Mouse (Mus musculus) hindbrain, embryonic 11.5 days (tissue): ENCODE data around the gene Ccdc12. TPM values are rescaled to one million over a fixed set of nuclear protein-coding genes. Genes with fewer than 3 reads are reported as not detected.

Source experiments
- ATAC-seq: fragments of 200-750 bp; cut with Nextera tagmentation; 2 replicates; pipeline ENCODE4 v1.8.0; 2017; ENCODE audit warnings: mild to moderate bottlenecking, moderate TSS enrichment, moderate library complexity; ENCODE audit not compliant: low FRiP score
- DNase-seq: peaks from one replicate; pipeline ENCODE4 v3.0.0-alpha.2; 2015; ENCODE audit warnings: low spot score
- H3K27ac ChIP-seq: fragments of 300-500 bp; sonication (generic); 2 replicates; pipeline ENCODE4 v1.5.1; 2014; ENCODE audit warnings: mild to moderate bottlenecking, low read depth, low read length
- H3K27me3 ChIP-seq: fragments of 300-500 bp; sonication (generic); 2 replicates; pipeline ENCODE4 v1.6.1; 2014; ENCODE audit warnings: mild to moderate bottlenecking, low read length, moderate library complexity, mixed read lengths; ENCODE audit not compliant: control insufficient read depth, insufficient read depth
- H3K36me3 ChIP-seq: fragments of 300-500 bp; sonication (generic); 2 replicates; pipeline ENCODE4 v1.6.1; 2014; ENCODE audit warnings: mild to moderate bottlenecking, low read length, moderate library complexity, mixed read lengths; ENCODE audit not compliant: control insufficient read depth, insufficient read depth
- H3K4me1 ChIP-seq: fragments of 300-500 bp; sonication (generic); replicated peaks from 2 replicates; pipeline ENCODE4 v1.6.1; 2014; ENCODE audit warnings: low read length, mixed read lengths; ENCODE audit not compliant: control insufficient read depth, insufficient read depth
- H3K4me2 ChIP-seq: fragments of 300-500 bp; sonication (generic); replicated peaks from 2 replicates; pipeline ENCODE4 v1.6.1; 2014; ENCODE audit warnings: mild to moderate bottlenecking, low read depth, low read length
- H3K4me3 ChIP-seq: fragments of 300-500 bp; sonication (generic); 2 replicates; pipeline ENCODE4 v1.5.1; 2014; ENCODE audit warnings: low read depth, low read length
- H3K9ac ChIP-seq: fragments of 300-500 bp; sonication (generic); 2 replicates; pipeline ENCODE4 v1.6.1; 2014; ENCODE audit warnings: low read depth, low read length
- H3K9me3 ChIP-seq: fragments of 300-500 bp; sonication (generic); 2 replicates; pipeline ENCODE4 v1.6.1; 2016; ENCODE audit warnings: low read length; ENCODE audit not compliant: control insufficient read depth
- WGBS: fragments of 180-500 bp; shearing (Covaris S2); extraction: QIAGEN DNeasy Blood & Tissue Kit; methylation state at CpG from one replicate; pipeline ENCODE4 v1.1.7; 2014; 5-methylcytosine and 5-hydroxymethylcytosine counted together
- polyA plus RNA-seq: library from polyadenylated mRNA; unstranded; fragments of >200 nt; fragmentation: Nextera tagmentation; extraction: Ambion mirVana; gene quantifications from 2 replicates; pipeline ENCODE4 v1.2.1, GENCODE M21; 2014

The Ccdc12 gene
- polyA plus RNA-seq, 1 experiment from 2014 or later = 145 TPM

GRCm38 (mm10) chr9:110652963-110653654, 3.2 kb upstream of the Ccdc12 start:
- no peaks in the 10 kb centered on the region for H3K36me3 ChIP-seq
- H3K4me2 ChIP-seq = peak overlapping the region; percentile 96
- ATAC-seq = no peak
- H3K4me1 ChIP-seq = peaks cover 4% of the 10 kb centered on the region
- DNase-seq = peak; percentile 11
- peaks cover 18% of the 10 kb centered on the region for H3K27me3 ChIP-seq
- H3K4me3 ChIP-seq = peak overlapping the region; percentile 65
- no peak overlapping the region for H3K27ac ChIP-seq
- 25% methylated on average over 14 of the region's 14 CpGs for WGBS
- H3K9me3 ChIP-seq = no peaks in the 10 kb centered on the region
- peak overlapping the region; percentile 57 for H3K9ac ChIP-seq

DNA sequence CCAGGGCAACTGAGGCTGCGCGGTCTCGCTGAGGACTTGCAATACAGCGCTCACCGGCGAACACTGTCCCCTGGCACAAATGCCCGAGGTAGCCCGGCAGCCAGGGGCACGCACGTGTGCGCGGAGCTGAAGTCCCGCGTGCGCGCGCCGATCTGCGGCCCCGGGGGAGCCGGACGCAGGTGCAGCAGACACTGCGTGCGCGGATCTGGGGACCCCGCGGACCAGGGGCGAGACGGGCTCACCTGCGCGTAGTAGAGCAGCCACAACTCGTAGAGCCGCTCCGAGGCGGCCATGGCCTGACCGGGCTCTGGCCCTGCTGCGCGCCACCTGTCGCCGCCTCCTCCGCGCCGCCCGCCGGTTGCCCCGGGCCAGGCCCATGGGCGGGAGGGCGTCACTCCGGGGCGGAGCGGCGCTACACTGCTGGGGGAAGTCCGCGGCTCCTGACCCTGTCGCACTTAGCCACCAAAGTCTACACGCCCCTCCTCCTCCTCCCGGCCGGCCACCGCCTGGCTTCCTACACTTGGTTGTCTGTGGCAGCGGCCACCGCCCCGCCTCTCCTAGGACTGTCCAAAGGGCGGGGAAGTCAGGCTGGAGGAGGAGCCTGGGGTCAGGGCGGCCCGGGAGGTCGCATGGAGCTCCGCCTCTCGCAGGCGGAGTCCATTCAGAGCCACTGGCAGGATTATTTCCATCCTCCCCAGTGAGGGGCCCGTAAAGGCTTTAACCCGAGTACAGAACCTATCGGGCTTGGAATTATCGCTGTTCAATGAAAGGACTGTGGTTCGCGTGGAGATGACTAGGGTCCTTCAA, 2.4 kb upstream of the Ccdc12 start, which contains the start of gene Nbeal2:
Gene Nbeal2, minus strand, starts transcription at position 507 of the 807 bp plus-strand sequence.
- peaks cover 4% of the 10 kb centered on the region for H3K4me1 ChIP-seq
- ATAC-seq = peak; percentile 74
- under 1% methylated on average over 66 of the region's 75 CpGs for WGBS
- peaks cover 18% of the 10 kb centered on the region for H3K27me3 ChIP-seq
- H3K36me3 ChIP-seq = no peaks in the 10 kb centered on the region
- peak within 1 kb of the TSS; percentile 65 for H3K4me3 ChIP-seq
- H3K9ac ChIP-seq = peak within 1 kb of the TSS; percentile 57
- DNase-seq = peak; percentile 86
- no peak within 1 kb of the TSS for H3K27ac ChIP-seq
- no peaks in the 10 kb centered on the region for H3K9me3 ChIP-seq
- H3K4me2 ChIP-seq = peak within 1 kb of the TSS; percentile 96

DNA sequence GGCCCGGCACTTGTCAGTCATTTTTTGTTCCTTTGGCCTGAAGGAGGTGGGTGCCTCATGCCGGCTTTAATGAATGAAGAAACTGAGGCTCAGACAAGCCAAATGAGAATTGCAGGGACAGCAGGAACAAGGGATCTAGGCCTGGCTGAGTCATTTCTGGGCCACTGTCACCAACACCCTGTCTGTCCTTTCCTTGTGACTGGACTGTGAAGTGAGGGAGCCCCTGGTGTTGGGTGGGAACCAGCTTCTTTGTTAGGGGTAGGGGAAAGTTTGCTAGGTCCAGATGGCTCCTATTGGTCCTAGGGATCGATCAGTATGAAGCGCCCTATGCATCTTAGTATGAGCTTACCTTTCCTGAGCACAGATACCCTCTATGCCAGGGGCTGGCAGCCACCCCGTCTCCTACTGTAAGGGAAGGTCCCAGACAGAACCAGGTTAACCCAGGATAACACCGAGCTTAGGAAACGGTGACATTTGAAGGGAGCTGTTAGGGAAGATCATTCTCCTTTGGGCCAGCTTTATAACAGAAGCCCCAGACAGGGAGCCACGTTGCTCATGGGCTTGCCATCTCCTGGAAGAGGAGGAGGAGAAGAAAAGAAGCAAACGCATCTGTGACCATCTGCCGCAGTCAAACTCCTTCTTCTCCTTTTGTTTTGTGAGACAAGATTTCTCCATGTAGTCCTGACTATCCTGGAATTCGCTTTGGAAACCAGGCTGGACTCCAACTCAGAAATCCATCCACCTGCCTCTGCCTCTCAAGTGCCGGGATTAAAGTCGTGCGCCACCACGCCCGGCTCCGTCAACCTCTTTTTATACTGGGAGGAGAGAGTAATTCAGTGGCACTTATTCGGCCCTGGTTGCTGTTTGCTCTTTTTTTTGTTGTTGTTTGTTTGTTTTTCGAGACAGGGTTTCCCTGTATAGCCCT, 1.3 kb upstream of the Ccdc12 start:
- Histone ChIP-seq H3K27ac (no peak overlapping the region), H3K4me2 (peak overlapping the region; percentile 96), H3K27me3 (peaks cover 18% of the 10 kb centered on the region), H3K36me3 (no peaks in the 10 kb centered on the region), H3K4me1 (peaks cover 4% of the 10 kb centered on the region), H3K4me3 (peak overlapping the region; percentile 65; the same call in 1 of the 2 replicates), H3K9me3 (no peaks in the 10 kb centered on the region), H3K9ac (0 out of 2 replicates have a peak overlapping the region, but pooled peaks have one; percentile 57)
- DNase-seq (no peak), ATAC-seq (no peak)
- 85% methylated on average over 19 of the region's 19 CpGs for WGBS

GRCm38 (mm10) chr9:110655651-110656007, 674 bp upstream of the Ccdc12 start:
- H3K9me3 ChIP-seq = no peaks in the 10 kb centered on the region
- H3K9ac ChIP-seq = peak overlapping the region; percentile 29; the same call in 1 of the 2 replicates
- H3K36me3 ChIP-seq = no peaks in the 10 kb centered on the region
- WGBS = 81% methylated on average over 10 of the region's 10 CpGs
- H3K27ac ChIP-seq = peak overlapping the region; percentile 44; the same call in 1 of the 2 replicates
- peaks cover 18% of the 10 kb centered on the region for H3K27me3 ChIP-seq
- H3K4me3 ChIP-seq = peak overlapping the region; percentile 51
- no peak for ATAC-seq
- no peak for DNase-seq
- peak overlapping the region; percentile 57 for H3K4me2 ChIP-seq
- H3K4me1 ChIP-seq = peaks cover 4% of the 10 kb centered on the region

DNA sequence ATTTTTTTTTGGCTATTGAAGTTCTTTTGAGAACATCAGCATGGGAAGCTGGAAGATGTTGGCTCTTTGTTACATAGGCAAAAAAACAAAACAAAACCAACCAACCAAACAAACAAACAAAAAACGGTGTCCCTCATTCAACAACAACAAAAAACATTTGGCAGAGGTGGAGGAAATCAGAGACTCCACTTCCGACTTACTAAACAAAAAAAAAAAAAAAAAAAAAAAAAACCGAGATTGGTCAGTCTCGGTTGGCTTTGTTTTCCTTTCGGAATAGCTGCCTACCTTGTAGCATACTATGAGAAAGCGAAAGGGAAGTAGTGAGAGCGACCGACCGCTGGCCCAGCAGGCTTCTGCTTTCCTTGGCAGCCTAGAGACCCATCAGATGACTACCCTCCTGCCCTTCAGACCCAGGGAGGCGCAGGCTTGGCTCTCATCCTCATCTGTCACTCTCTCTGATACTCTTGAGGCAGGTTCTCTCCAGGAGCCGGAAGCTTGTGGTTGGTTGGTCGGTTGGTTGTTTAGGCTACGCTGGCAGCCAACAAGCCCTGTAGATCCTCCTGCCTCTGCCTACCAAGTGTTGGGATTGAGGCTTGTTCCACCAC, 1.3 kb downstream of the Ccdc12 start:
- H3K4me3 ChIP-seq = peak overlapping the region; percentile 51
- WGBS = 83% methylated on average over 13 of the region's 13 CpGs
- no peak for DNase-seq
- H3K27ac ChIP-seq = no peak overlapping the region
- peaks cover 9% of the 10 kb centered on the region for H3K27me3 ChIP-seq
- no peaks in the 10 kb centered on the region for H3K9me3 ChIP-seq
- H3K36me3 ChIP-seq = no peaks in the 10 kb centered on the region
- ATAC-seq = no peak
- H3K4me2 ChIP-seq = peak overlapping the region; percentile 38
- H3K9ac ChIP-seq = no peak overlapping the region; the same call in 1 of the 2 replicates
- H3K4me1 ChIP-seq = peaks cover 4% of the 10 kb centered on the region

DNA sequence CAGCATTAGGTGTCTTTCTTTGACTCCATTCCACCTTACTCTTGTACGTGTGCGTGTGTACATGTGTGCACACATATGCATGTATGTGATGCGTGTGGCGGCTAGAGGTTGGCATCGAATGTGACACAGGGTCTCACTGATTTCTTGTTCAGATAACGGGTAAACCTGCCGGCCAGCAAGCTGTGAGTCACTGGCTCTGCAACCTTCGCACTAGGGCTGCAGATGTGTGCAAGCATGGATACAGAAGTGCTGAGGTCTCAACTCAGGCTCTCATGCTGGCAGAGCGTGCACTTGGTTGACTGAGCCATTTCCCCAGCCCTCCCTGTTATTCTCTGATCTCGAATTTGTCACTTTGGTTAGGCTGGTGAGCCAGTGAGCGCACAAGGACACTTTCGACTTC, 3.2 kb downstream of the Ccdc12 start:
- ATAC-seq = no peak
- H3K36me3 ChIP-seq = no peaks in the 10 kb centered on the region
- no peaks in the 10 kb centered on the region for H3K9me3 ChIP-seq
- H3K4me3 ChIP-seq = no peak overlapping the region
- H3K27ac ChIP-seq = no peak overlapping the region
- 94% methylated on average over 12 of the region's 12 CpGs for WGBS
- peaks cover 3% of the 10 kb centered on the region; the same call in 1 of the 2 replicates for H3K4me1 ChIP-seq
- no peak overlapping the region for H3K4me2 ChIP-seq
- no peak for DNase-seq
- H3K27me3 ChIP-seq = no peaks in the 10 kb centered on the region
- H3K9ac ChIP-seq = no peak overlapping the region

DNA sequence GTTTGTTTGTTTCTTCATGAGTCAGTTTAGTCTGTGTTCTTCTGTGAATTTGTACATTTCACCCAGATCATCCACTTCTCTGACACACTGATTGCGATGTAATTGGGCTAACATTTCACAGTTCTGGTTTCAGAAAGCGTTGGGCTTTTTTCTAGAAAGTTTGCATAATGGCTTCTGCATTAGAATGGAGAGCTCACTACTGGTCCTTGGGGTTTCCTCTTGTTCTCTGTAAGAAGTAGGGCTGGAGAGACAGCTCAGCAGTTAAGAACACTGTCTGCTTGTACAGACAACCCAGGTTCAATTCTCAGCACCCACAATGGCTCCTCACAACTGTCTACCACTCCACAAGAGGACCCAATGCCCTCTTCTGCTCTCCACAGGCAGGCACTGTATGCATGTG, 3.9 kb downstream of the Ccdc12 start:
- no peak overlapping the region for H3K27ac ChIP-seq
- H3K4me2 ChIP-seq = no peak overlapping the region
- DNase-seq = no peak
- H3K9me3 ChIP-seq = no peaks in the 10 kb centered on the region
- no peak overlapping the region for H3K9ac ChIP-seq
- no peak for ATAC-seq
- 87% methylated on average over 2 of the region's 2 CpGs for WGBS
- no peaks in the 10 kb centered on the region for H3K36me3 ChIP-seq
- H3K27me3 ChIP-seq = no peaks in the 10 kb centered on the region
- peaks cover 3% of the 10 kb centered on the region; the same call in 1 of the 2 replicates for H3K4me1 ChIP-seq
- no peak overlapping the region for H3K4me3 ChIP-seq
